Mouse (Mus musculus): ENCODE data around the gene Gstp3. TPM values are rescaled to one million over a fixed set of nuclear protein-coding genes. Genes with fewer than 3 reads are reported as not detected.
"Not testable (repeated sequence)": the region's sequence is repeated elsewhere in the genome, so short reads cannot be mapped to it uniquely, and the experiment has no call there.

Gstp3 gene
- polyA plus RNA-seq, 1 experiment from 2014 or later = not detected

DNA sequence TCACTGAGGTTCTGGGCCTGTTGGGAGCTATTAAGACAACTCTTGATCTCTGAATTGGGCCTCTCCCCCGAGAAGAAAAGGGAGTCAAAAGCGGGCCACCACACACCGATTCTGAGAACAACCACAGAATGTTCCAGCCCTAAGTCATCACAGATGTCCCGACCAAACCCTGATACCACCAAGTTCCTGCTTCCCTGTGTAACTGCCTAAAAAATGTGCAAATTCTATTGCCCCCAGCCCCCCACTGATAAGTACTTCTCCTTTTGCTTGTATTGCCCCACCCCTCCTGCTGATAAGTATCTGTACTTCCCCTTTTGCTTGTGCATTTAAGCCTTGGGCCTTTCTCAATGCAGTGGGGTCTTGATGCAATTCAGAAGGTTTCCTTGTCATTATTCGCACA, 15.3 kb downstream of the Gstp3 start:
- not testable (repeated sequence) for DNase-seq; H3K4me3 ChIP-seq (replicated peaks; ENCODE audit: low read depth, low read length); H3K36me3 ChIP-seq (ENCODE audit: control insufficient read depth, insufficient read depth, low read length); H3K4me2 ChIP-seq (ENCODE audit: low read length); H3K27ac ChIP-seq (replicated peaks; ENCODE audit: low read depth, low read length); ATAC-seq (ENCODE audit: low FRiP score, low TSS enrichment); H3K9ac ChIP-seq (replicated peaks; ENCODE audit: low read length); H3K27me3 ChIP-seq (ENCODE audit: control insufficient read depth, insufficient read depth, low read length); H3K4me1 ChIP-seq (ENCODE audit: control insufficient read depth, insufficient read depth, low read length); H3K9me3 ChIP-seq (ENCODE audit: control insufficient read depth, low read length)
- WGBS = 89% methylated on average over 5 of the region's 5 CpGs

DNA sequence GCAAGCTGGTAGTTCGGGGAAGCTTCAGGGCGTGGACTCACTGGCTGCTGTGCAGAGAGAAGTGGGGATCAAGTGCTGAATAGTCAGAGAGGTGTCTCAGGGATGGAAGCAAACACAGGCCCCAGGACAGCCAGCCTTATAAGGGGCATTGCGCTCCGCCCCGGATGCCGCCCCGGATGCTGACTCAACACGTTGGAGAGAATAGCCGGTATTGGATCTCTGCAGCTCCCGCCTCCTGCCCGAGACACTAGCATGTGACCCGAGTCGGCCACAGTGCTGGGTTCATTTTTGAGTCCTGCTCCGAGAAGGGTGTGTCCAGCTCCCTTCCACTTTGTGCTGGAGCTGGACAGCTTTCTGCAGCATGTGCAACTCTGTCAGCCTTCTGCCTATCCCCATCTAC, 17.2 kb downstream of the Gstp3 start:
- Histone ChIP-seq H3K4me2 (ENCODE audit: low read length) (no peak overlapping the region), H3K36me3 (ENCODE audit: control insufficient read depth, insufficient read depth, low read length) (no peaks in the 10 kb centered on the region), H3K9me3 (ENCODE audit: control insufficient read depth, low read length) (no peaks in the 10 kb centered on the region), H3K4me1 (ENCODE audit: control insufficient read depth, insufficient read depth, low read length) (no peaks in the 10 kb centered on the region), H3K27me3 (ENCODE audit: control insufficient read depth, insufficient read depth, low read length) (no peaks in the 10 kb centered on the region), H3K9ac (replicated peaks; ENCODE audit: low read length) (no peak overlapping the region), H3K4me3 (replicated peaks; ENCODE audit: low read depth, low read length) (no peak overlapping the region), H3K27ac (replicated peaks; ENCODE audit: low read depth, low read length) (no peak overlapping the region)
- DNase-seq (no peak), ATAC-seq (ENCODE audit: low FRiP score, low TSS enrichment) (no peak)
- 79% methylated on average over 14 of the region's 14 CpGs for WGBS

DNA sequence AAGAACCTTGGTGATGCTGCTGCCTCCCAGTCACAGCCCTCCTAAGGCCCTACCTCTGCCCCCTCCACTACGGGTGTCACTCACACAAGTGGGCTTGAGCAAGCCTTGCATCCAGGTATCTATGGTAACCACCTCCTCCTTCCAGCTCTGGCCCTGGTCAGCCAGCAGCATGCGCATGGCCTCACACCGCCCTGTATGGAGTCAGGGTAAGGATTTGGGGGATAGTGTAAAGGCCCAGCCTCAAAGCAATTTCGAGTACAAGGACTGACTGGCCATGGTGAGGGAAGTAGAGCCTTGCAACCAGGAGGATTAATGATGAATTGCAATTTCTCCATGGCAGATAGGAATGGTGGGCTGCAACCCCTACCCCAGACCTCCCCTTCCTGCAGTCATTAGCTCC, 17.9 kb downstream of the Gstp3 start:
- not testable (repeated sequence) for H3K27me3 ChIP-seq (ENCODE audit: control insufficient read depth, insufficient read depth, low read length); H3K36me3 ChIP-seq (ENCODE audit: control insufficient read depth, insufficient read depth, low read length); DNase-seq; H3K9me3 ChIP-seq (ENCODE audit: control insufficient read depth, low read length); H3K27ac ChIP-seq (replicated peaks; ENCODE audit: low read depth, low read length); H3K4me3 ChIP-seq (replicated peaks; ENCODE audit: low read depth, low read length); H3K4me1 ChIP-seq (ENCODE audit: control insufficient read depth, insufficient read depth, low read length); ATAC-seq (ENCODE audit: low FRiP score, low TSS enrichment); H3K9ac ChIP-seq (replicated peaks; ENCODE audit: low read length); H3K4me2 ChIP-seq (ENCODE audit: low read length)
- 82% methylated on average over 3 of the region's 4 CpGs for WGBS

- DNase-seq; H3K27ac ChIP-seq (replicated peaks; ENCODE audit: low read depth, low read length); H3K4me2 ChIP-seq (ENCODE audit: low read length); H3K36me3 ChIP-seq (ENCODE audit: control insufficient read depth, insufficient read depth, low read length); H3K9me3 ChIP-seq (ENCODE audit: control insufficient read depth, low read length); ATAC-seq (ENCODE audit: low FRiP score, low TSS enrichment); H3K27me3 ChIP-seq (ENCODE audit: control insufficient read depth, insufficient read depth, low read length); H3K4me1 ChIP-seq (ENCODE audit: control insufficient read depth, insufficient read depth, low read length); H3K9ac ChIP-seq (replicated peaks; ENCODE audit: low read length); H3K4me3 ChIP-seq (replicated peaks; ENCODE audit: low read depth, low read length): not testable (repeated sequence)
- WGBS = 90% methylated on average over 5 of the region's 5 CpGs
Observed at GRCm38 (mm10) chr19:4040941-4041340, 18.4 kb downstream of the Gstp3 start.

DNA sequence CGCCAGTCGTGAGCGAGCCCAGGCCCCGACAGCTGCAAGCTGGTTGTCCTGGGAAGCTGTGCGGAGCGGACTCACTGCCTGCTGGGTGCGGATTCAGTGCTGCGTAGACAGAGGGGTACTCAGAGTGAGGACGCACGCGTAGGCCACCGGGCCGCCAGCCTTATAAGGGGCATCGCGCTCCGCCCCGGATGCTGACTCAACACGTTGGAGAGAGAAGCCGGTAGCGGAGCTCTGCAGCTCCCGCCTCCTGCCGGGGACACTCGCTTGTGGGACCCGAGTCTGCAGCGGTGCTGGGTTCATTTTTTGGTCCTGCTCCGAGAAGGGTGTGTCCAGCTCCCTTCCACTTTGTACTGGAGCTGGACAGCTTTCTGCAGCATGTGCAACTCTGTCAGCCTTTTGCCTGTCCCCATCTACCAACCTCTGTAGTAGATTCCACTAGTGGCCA, 21.6 kb downstream of the Gstp3 start, which contains the start of gene Gstp1:
Gene Gstp1 (minus strand): TSS at position 198 of the 445 bp plus-strand sequence.
- Histone ChIP-seq H3K4me1 (ENCODE audit: control insufficient read depth, insufficient read depth, low read length) (0 out of 2 replicates have a peak, but pooled peaks cover 4% of the 10 kb centered on the region), H3K9ac (replicated peaks; ENCODE audit: low read length) (peak within 1 kb of the TSS; percentile 75), H3K4me2 (ENCODE audit: low read length) (peak within 1 kb of the TSS; percentile 78), H3K9me3 (ENCODE audit: control insufficient read depth, low read length) (no peaks in the 10 kb centered on the region), H3K4me3 (replicated peaks; ENCODE audit: low read depth, low read length) (peak within 1 kb of the TSS; percentile 59), H3K27ac (replicated peaks; ENCODE audit: low read depth, low read length) (peak within 1 kb of the TSS; percentile 57), H3K27me3 (ENCODE audit: control insufficient read depth, insufficient read depth, low read length) (no peaks in the 10 kb centered on the region), H3K36me3 (ENCODE audit: control insufficient read depth, insufficient read depth, low read length) (no peaks in the 10 kb centered on the region)
- peak; percentile 68; the same call in 1 of the 2 replicates for ATAC-seq (ENCODE audit: low FRiP score, low TSS enrichment)
- under 1% methylated on average over 26 of the region's 26 CpGs for WGBS
- DNase-seq = peak; percentile 89

DNA sequence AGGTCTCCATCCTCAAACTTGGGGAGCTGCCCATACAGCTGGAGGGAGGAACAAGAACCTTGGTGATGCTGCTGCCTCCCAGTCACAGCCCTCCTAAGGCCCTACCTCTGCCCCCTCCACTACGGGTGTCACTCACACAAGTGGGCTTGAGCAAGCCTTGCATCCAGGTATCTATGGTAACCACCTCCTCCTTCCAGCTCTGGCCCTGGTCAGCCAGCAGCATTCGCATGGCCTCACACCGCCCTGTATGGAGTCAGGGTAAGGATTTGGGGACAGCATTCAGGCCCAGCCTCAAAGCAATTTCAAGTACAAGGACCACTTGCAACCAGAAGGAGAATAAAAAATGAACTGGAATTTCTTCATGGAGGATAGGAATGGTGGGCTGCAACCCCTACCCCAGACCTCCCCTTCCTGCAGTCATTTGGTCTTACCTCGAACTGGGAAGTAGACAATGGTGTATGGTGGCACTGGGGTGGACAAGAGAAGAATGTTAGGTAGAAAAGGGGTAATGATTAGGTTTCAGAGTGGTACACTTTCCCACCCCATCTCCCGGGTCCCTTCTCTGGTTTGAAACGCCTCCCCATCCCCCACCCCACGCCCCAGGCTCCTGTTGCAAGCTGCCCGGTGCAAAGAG, 22.1 kb downstream of the Gstp3 start:
- not testable (repeated sequence) for H3K36me3 ChIP-seq (ENCODE audit: control insufficient read depth, insufficient read depth, low read length); H3K27me3 ChIP-seq (ENCODE audit: control insufficient read depth, insufficient read depth, low read length); DNase-seq; H3K4me1 ChIP-seq (ENCODE audit: control insufficient read depth, insufficient read depth, low read length); H3K9me3 ChIP-seq (ENCODE audit: control insufficient read depth, low read length); ATAC-seq (ENCODE audit: low FRiP score, low TSS enrichment)
- Histone ChIP-seq H3K4me2 (ENCODE audit: low read length) (peak overlapping the region; percentile 78), H3K9ac (replicated peaks; ENCODE audit: low read length) (peak overlapping the region; percentile 75), H3K4me3 (replicated peaks; ENCODE audit: low read depth, low read length) (peak overlapping the region; percentile 59), H3K27ac (replicated peaks; ENCODE audit: low read depth, low read length) (peak overlapping the region; percentile 57)
- 16% methylated on average over 7 of the region's 8 CpGs for WGBS

- Histone ChIP-seq H3K4me1 (ENCODE audit: control insufficient read depth, insufficient read depth, low read length) (0 out of 2 replicates have a peak, but pooled peaks cover 4% of the 10 kb centered on the region), H3K27me3 (ENCODE audit: control insufficient read depth, insufficient read depth, low read length) (no peaks in the 10 kb centered on the region), H3K9ac (replicated peaks; ENCODE audit: low read length) (no peak overlapping the region), H3K4me3 (replicated peaks; ENCODE audit: low read depth, low read length) (no peak overlapping the region), H3K4me2 (ENCODE audit: low read length) (peak overlapping the region; percentile 24; the same call in 1 of the 2 replicates), H3K27ac (replicated peaks; ENCODE audit: low read depth, low read length) (no peak overlapping the region), H3K9me3 (ENCODE audit: control insufficient read depth, low read length) (no peaks in the 10 kb centered on the region), H3K36me3 (ENCODE audit: control insufficient read depth, insufficient read depth, low read length) (no peaks in the 10 kb centered on the region)
- no peak for ATAC-seq (ENCODE audit: low FRiP score, low TSS enrichment)
- WGBS = 68% methylated on average over 12 of the region's 12 CpGs
- no peak for DNase-seq
Observed at GRCm38 (mm10) chr19:4036327-4037045, 22.9 kb downstream of the Gstp3 start.

DNA sequence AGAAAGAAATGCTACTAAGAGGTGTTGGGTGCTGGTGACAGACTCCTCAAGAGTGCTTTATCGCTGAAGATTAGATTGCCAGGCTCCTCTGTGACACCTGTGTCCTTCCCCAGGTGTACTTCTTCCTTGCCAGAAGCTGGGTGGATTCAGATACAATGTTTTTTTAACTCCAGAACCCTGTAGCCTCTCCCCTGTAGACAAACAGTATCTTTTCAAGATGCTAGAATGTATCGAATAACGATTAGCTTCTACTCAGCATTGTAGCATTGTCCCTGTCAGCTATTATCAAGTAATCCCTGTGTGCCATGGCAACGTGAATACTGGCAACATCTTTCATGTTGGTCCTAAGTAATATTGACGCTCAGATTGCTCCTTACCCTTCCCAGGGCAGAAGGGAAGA, 25.6 kb downstream of the Gstp3 start:
- Histone ChIP-seq H3K4me3 (replicated peaks; ENCODE audit: low read depth, low read length) (no peak overlapping the region), H3K27ac (replicated peaks; ENCODE audit: low read depth, low read length) (no peak overlapping the region), H3K9me3 (ENCODE audit: control insufficient read depth, low read length) (no peaks in the 10 kb centered on the region), H3K4me2 (ENCODE audit: low read length) (no peak overlapping the region), H3K27me3 (ENCODE audit: control insufficient read depth, insufficient read depth, low read length) (no peaks in the 10 kb centered on the region), H3K4me1 (ENCODE audit: control insufficient read depth, insufficient read depth, low read length) (0 out of 2 replicates have a peak, but pooled peaks cover 4% of the 10 kb centered on the region), H3K36me3 (ENCODE audit: control insufficient read depth, insufficient read depth, low read length) (no peaks in the 10 kb centered on the region), H3K9ac (replicated peaks; ENCODE audit: low read length) (no peak overlapping the region)
- no peak for DNase-seq
- 48% methylated on average over 5 of the region's 5 CpGs for WGBS
- no peak for ATAC-seq (ENCODE audit: low FRiP score, low TSS enrichment)

All from midbrain, embryonic 14.5 days (tissue).